Mouse (Mus musculus) left cerebral cortex, adult 2 months (tissue): ENCODE data around the gene Gm5142. TPM values are rescaled to one million over a fixed set of nuclear protein-coding genes. Genes with fewer than 3 reads are reported as not detected.
A peak's percentile ranks its signal among the peaks of the same experiment; 100 is the strongest.

Experiments used
- DNase-seq, 2 experiments: peaks; one replicate each; pipeline ENCODE4 v3.0.0; 2021 to 2022; ENCODE audit warnings: low spot score in 2 of 2, mixed read lengths in 1 of 2; ENCODE audit errors: extremely low spot score in 1 of 2
- H3K27ac ChIP-seq: fragments of 200-600 bp; 2 replicates; pipeline ENCODE4 v1.8.1; 2022
- H3K4me3 ChIP-seq: fragments of 200-600 bp; 2 replicates; pipeline ENCODE4 v1.8.1; 2022
- CTCF ChIP-seq: fragments of 200-600 bp; IDR thresholded peaks from 2 replicates; pipeline ENCODE4 v1.8.1; 2022; ENCODE audit warnings: antibody characterized with exemption, mild to moderate bottlenecking, moderate library complexity
- intact Hi-C: fragments of 180-260 bp; cut with DNase I; formaldehyde crosslinking; loops from one replicate; pipeline ENCODE4 v1.15.1; 2025
- total RNA-seq, 2 experiments: library from RNA; stranded (reverse); gene quantifications; 2 replicates each; pipeline ENCODE4 v1.2.3; 2021

The Gm5142 gene
- total RNA-seq, 2 experiments from 2014 or later: not detected

DNA sequence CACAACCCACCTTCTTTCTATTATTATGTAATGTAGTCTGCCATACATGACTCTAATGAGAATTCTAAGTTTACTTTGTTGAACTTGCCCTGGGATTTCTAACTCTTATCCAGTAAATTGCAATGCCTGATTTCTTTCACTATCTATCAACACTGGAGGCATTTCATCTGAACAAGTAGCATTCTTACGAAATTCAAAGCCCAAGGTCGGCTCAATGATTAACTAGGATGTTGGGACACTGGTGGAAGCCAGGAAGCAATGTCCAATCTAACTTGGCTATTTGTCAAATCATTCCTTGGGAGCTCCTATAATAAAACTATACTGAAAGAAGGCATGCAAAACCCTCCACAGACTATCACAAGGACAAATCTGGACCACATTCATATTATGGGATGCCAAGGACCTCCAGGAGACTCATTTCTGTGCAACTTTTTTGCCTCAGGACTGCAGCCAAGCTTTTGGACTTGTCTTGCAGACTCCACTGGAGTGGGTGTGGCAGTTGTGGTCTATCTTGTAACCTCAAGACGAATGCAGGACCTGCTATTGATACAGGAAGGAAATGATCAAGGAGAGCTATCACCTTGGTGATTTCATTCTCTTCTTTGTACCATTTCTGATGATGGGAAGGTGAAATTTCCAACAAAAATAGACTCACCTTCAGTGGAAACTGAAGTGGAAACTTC is 21.4 kb downstream of the Gm5142 start:
- H3K27ac ChIP-seq: no peak overlapping the region
- no peak for TF ChIP-seq CTCF
- intact Hi-C loops: no loop called here

DNA sequence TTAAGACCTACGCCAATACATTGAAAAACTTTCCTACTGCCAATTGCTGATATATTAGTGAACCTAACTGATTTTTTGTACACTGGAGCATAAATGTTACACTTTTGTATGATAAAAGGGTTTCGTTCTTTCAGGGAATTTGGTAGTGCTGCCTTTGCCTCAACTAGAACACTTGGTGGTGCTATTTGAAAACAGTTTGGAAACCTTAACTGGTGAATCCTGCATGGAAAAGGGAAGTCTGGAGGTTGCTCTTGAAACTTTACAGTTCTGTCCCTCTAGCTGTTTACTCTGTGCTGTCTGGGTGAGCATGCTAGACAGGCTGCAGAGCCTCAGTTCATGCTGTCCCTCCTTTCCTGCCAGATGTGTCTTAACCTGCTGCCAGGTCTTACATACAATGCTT is 23.0 kb downstream of the Gm5142 start:
- H3K27ac ChIP-seq: no peak overlapping the region
- H3K4me3 ChIP-seq: no peak overlapping the region
- no peak for DNase-seq
- intact Hi-C loops: loop anchor here (2.0 kb wide), 1 partner anchor 401 kb away; no protein-coding TSS in a partner anchor
- TF ChIP-seq CTCF: peak; percentile 64

More for the DNA sequence above, 21.4 kb downstream of the Gm5142 start:
- DNase-seq: no peak
- H3K4me3 ChIP-seq: no peak overlapping the region

- Histone ChIP-seq H3K4me3 (no peak within 1 kb of the TSS), H3K27ac (no peak within 1 kb of the TSS)
- intact Hi-C loops: no loop called here
- TF ChIP-seq CTCF: no peak
- no peak for DNase-seq
Measured at GRCm38 (mm10) chr14:59142793-59143192, 35.8 kb downstream of the Gm5142 start, which contains the start of gene 1700129C05Rik. TSS of gene 1700129C05Rik (minus strand) at chr14:59142893.

- Histone ChIP-seq H3K4me3 (no peak overlapping the region), H3K27ac (no peak overlapping the region)
- intact Hi-C loops: loop anchor here (2.0 to 10.0 kb wide), 5 partner anchors 1079 to 1742 kb away; partner anchors contain the start of gene Sap18
- DNase-seq: no peak
- TF ChIP-seq CTCF: peak; percentile 65
Measured at GRCm38 (mm10) chr14:59114281-59114680, 64.3 kb downstream of the Gm5142 start.

Other genes starting within 250 kb of the Gm5142 start
- not detected for gene 1700129C05Rik, start 35.9 kb downstream of the Gm5142 start, total RNA-seq
- gene Rcbtb1, start 22.5 kb upstream of the Gm5142 start, total RNA-seq: 10 to 100 TPM; 28.1 TPM
- not detected for gene Gm6904, start 81.5 kb upstream of the Gm5142 start, total RNA-seq
- not detected for gene Phf11a, start 118.8 kb upstream of the Gm5142 start, total RNA-seq
- gene Phf11b, start 162.6 kb upstream of the Gm5142 start, total RNA-seq: not detected
- under 1 TPM; 0.63 to 0.75 TPM for gene Phf11d, start 186.7 kb upstream of the Gm5142 start, total RNA-seq
- under 1 TPM; 0.45 to 0.70 TPM for gene Phf11c, start 216.6 kb upstream of the Gm5142 start, total RNA-seq